Mouse (Mus musculus) liver, embryonic 11.5 days (tissue): ENCODE results near the gene Dus1l. TPM values are rescaled to one million over a fixed set of nuclear protein-coding genes. Genes with fewer than 3 reads are reported as not detected.
"Not testable (repeated sequence)": the region's sequence is repeated elsewhere in the genome, so short reads cannot be mapped to it uniquely, and the experiment has no call there.

Experiments
- ATAC-seq: fragments of 200-750 bp; cut with Nextera tagmentation; replicated peaks from 2 replicates; pipeline ENCODE4 v1.8.0; 2017; ENCODE audit warnings: moderate number of reproducible peaks, mild to moderate bottlenecking, moderate TSS enrichment, moderate library complexity; ENCODE audit not compliant: low FRiP score
- DNase-seq: peaks from one replicate; pipeline ENCODE4 v3.0.0-alpha.2; 2017; ENCODE audit warnings: low spot score
- H3K27ac ChIP-seq: fragments of 300-500 bp; sonication (generic); 2 replicates; pipeline ENCODE4 v1.5.1; 2014; ENCODE audit warnings: mild to moderate bottlenecking, low read depth, low read length, control low read depth
- H3K27me3 ChIP-seq: fragments of 300-500 bp; sonication (generic); replicated peaks from 2 replicates; pipeline ENCODE4 v1.6.1; 2014; ENCODE audit warnings: low read length, mixed read lengths; ENCODE audit not compliant: control insufficient read depth, insufficient read depth
- H3K36me3 ChIP-seq: fragments of 300-500 bp; sonication (generic); 2 replicates; pipeline ENCODE4 v1.6.1; 2014; ENCODE audit warnings: mild to moderate bottlenecking, low read length, moderate library complexity, mixed read lengths; ENCODE audit not compliant: control insufficient read depth, insufficient read depth
- H3K4me1 ChIP-seq: fragments of 300-500 bp; sonication (generic); replicated peaks from 2 replicates; pipeline ENCODE4 v1.6.1; 2014; ENCODE audit warnings: low read length, mixed read lengths; ENCODE audit not compliant: control insufficient read depth, insufficient read depth
- H3K4me2 ChIP-seq: fragments of 300-500 bp; sonication (generic); 2 replicates; pipeline ENCODE4 v1.6.1; 2014; ENCODE audit warnings: mild to moderate bottlenecking, control low read depth, moderate library complexity
- H3K4me3 ChIP-seq: fragments of 300-500 bp; sonication (generic); 2 replicates; pipeline ENCODE4 v1.5.1; 2014; ENCODE audit warnings: low read depth, low read length, control low read depth
- H3K9ac ChIP-seq: fragments of 300-500 bp; sonication (generic); 2 replicates; pipeline ENCODE4 v1.6.1; 2014; ENCODE audit warnings: low read depth, low read length, control low read depth
- H3K9me3 ChIP-seq: fragments of 300-500 bp; sonication (generic); 2 replicates; pipeline ENCODE4 v1.6.1; 2016; ENCODE audit warnings: low read length, inconsistent platforms, mixed read lengths; ENCODE audit not compliant: control insufficient read depth
- WGBS: fragments of 180-500 bp; shearing (Covaris S2); extraction: QIAGEN DNeasy Blood & Tissue Kit; methylation state at CpG from one replicate; pipeline ENCODE4 v1.1.7; 2014; 5-methylcytosine and 5-hydroxymethylcytosine counted together
- polyA plus RNA-seq: library from polyadenylated mRNA; unstranded; fragments of >200 nt; fragmentation: Nextera tagmentation; extraction: Ambion mirVana; gene quantifications from 2 replicates; pipeline ENCODE4 v1.2.1, GENCODE M21; 2014

Dus1l gene
- 132 and 139 TPM in 2 replicates for polyA plus RNA-seq

DNA sequence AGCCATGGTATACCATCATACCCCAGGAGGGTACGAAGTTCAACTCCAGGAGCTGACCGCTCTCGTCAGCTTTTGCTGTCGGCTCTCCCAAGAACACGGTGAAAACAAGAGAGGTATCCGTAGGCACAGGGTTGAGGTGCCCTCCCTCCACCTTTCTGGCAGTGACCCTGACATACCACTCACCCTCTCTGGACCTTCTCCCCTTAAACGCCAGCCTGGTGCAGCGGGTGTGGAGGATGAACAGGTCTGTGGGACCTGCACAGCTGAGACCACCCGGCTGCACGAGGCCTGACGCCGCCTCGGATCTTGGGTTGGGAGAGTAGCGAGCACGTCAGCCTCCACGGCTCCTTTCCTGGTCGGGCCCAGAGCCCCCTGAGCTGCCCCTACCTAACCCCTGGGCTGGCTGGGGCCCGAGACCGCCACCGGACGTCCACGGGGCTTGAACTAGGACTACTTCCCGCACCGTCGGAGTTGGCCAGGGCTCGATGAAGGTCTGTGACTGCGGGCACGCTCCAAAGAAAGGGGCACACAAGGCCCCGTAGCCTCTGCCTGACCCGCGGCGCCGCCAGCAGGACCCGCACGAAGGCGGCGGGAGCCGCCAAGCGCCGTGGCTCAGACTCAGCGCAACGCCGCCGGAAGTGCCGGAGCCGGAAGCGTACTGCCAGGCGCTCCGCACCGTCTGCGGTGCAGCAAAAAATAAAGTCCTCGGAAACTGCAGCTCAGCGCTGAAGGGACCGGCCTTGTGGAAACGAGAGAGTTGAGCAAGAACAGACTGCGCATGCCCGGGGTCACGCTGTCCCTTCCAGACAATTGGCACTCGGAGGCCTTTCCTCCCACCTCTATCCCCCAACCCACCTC is at the start of gene Dus1l:
Dus1l (minus strand) TSS at position 648 of the 858 bp plus-strand sequence.
- WGBS = 2% methylated on average over 59 of the region's 59 CpGs
- H3K27ac ChIP-seq = peak within 1 kb of the TSS; percentile 75

DNA sequence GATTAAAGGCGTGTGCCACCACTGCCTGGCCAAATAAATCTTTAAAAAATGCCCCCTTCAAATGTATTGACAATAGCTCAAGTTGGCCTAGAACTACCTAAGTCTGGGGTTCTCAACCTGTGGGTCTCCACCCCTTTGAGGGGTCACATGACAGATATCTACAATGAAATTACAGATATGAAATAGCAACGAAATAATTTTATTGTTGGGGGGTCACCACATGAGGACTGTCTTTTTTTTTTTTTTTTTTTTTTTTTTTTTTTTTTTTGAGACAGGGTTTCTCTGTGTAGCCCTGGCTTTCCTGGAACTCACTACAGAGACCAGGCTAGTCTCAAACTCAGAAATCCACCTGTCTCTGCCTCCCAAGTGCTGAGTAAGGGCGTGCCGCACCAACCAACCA is 48.1 kb upstream of the Dus1l start:
- no peak overlapping the region for H3K9ac ChIP-seq
- no peaks in the 10 kb centered on the region for H3K36me3 ChIP-seq
- no peak for DNase-seq
- no peak for ATAC-seq
- H3K4me1 ChIP-seq = 0 out of 2 replicates have a peak, but pooled peaks cover 5% of the 10 kb centered on the region
- H3K4me3 ChIP-seq = no peak overlapping the region
- no peaks in the 10 kb centered on the region for H3K9me3 ChIP-seq
- no peak overlapping the region for H3K4me2 ChIP-seq
- H3K27me3 ChIP-seq = no peaks in the 10 kb centered on the region
- WGBS = 86% methylated on average over 4 of the region's 4 CpGs
- no peak overlapping the region for H3K27ac ChIP-seq

More for the DNA sequence above, at the start of gene Dus1l:
- ATAC-seq (peak; percentile 86), DNase-seq (peak; percentile 98)
- peaks cover 34% of the 10 kb centered on the region for H3K36me3 ChIP-seq
- H3K4me3 ChIP-seq = peak within 1 kb of the TSS; percentile 100
- H3K9me3 ChIP-seq = no peaks in the 10 kb centered on the region
- H3K9ac ChIP-seq = peak within 1 kb of the TSS; percentile 94
- H3K4me2 ChIP-seq = peak within 1 kb of the TSS; percentile 91
- H3K4me1 ChIP-seq = peaks cover 17% of the 10 kb centered on the region
- H3K27me3 ChIP-seq = no peaks in the 10 kb centered on the region

DNA sequence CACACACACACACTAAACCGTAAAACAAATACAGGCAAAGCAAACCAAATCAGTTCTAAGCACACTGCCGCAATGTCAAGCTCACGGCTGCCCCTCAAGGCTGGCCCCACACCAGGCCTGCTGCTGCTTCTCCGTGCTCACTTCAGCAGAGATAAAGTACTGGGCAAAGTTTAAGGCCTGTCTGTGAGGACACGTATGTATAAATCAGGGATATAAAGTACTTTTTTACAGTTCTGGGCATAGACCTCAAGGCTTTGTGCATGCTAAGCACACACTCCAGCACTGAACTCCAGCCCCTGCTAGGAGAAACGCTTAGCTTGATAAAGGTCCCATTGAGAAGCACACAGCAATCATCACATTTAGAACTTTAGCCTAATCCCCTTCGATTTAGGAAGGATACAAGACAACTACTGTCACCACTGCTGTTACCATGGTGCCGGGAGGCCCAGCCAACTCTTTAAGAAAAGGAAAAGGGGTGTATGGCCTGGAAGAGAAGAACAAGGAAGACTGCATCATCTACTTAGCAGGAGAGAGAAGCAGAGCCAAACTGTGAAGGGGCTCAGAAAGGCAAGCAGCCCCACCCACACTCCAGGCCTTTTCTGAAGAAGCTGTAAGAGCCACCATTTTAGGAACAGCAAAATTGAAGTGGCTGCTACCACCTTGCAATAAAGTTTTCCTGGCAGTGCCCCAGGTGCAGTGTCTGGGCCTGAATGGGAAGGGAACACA is 37.5 kb upstream of the Dus1l start:
- H3K9me3 ChIP-seq = no peaks in the 10 kb centered on the region
- H3K27me3 ChIP-seq = no peaks in the 10 kb centered on the region
- H3K4me2 ChIP-seq = no peak overlapping the region
- peaks cover 10% of the 10 kb centered on the region for H3K4me1 ChIP-seq
- no peak overlapping the region for H3K4me3 ChIP-seq
- DNase-seq = no peak
- H3K36me3 ChIP-seq = no peaks in the 10 kb centered on the region
- no peak overlapping the region for H3K9ac ChIP-seq
- 59% methylated on average over 8 of the region's 8 CpGs for WGBS
- H3K27ac ChIP-seq = no peak overlapping the region
- ATAC-seq = 0 out of 2 replicates have a peak, but pooled peaks have one; percentile 13

DNA sequence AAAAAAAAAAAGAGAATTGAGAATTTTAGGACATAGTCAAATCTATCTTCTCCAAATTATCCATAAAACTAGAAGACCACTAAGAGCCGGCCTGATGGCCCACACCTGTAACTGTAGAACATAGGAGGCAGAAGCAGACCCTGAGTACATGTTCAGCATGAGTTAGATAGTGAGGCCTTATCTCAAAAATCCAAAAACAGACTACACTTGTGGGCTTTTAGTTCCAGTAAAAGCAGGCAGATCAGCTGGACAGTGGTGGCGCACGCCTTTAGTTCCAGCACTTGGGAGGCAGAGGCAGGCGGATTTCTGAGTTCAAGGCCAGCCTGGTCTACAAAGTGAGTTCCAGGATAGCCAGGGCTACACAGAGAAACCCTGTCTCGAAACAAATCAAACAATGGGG is 36.8 kb upstream of the Dus1l start:
- not testable (repeated sequence) for H3K9ac ChIP-seq, H3K4me3 ChIP-seq, H3K9me3 ChIP-seq, H3K27me3 ChIP-seq, H3K27ac ChIP-seq, DNase-seq, H3K36me3 ChIP-seq, H3K4me2 ChIP-seq
- ATAC-seq = peak; percentile 70
- WGBS = 74% methylated on average over 5 of the region's 5 CpGs
- peaks cover 10% of the 10 kb centered on the region for H3K4me1 ChIP-seq

DNA sequence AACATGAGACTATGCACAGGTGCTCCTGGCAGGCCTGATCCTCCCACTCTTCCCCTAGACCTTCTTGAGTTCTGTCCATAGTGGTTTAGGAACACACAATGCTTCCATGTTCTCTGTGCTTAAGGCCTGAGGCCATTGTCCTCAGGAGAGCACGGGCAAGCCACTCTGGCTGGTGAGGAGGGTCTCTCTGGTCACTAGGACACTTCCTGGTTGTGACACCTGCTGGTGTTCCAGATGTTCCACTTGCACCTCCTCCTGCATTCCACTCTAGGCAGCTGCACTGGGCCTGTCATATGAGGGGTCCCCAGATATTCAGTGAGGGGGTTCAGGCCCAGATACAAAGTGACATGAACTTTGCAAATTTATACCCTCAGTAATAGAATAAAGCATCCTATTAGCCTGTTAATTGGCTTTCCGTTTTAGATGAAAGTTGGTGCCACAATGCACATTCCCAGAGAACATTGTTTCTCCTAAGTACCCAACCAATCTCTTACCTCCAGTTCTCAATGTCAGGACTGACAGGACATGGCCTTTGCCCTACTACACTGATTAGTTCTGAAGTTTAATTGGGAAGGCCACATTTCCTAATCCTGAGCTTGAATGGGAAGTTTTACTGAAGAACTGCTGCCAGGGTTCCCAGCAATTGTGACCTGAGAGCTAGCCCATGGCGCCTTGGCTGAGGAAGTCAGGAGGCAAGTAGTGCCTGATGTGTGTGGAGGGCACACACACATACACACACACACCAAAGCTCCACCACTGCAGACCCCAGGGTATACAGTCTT is 35.6 kb upstream of the Dus1l start:
- 85% methylated on average over 3 of the region's 3 CpGs for WGBS
- DNase-seq (no peak), ATAC-seq (no peak)

DNA sequence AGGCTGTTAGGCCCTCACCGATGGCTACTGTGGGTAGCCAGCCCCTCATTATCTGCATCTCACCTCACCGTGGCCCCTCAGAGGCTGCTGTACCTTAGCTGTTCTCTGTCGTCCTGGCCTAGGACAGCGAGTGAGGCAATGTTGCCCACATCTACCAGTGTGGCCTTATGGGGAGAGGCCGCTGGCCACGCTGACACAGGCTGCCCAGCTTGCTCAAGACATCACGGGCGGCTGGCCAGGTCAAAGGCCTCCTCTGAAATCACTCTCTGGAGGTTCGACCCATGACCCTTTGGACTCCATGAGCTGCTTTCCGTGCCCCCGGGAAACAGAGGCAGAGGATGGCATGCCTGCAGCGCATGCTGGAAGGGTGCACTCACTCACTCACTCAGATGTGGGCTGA is 34.5 kb upstream of the Dus1l start:
- no peak for ATAC-seq
- DNase-seq = no peak
- 80% methylated on average over 12 of the region's 12 CpGs for WGBS
- Histone ChIP-seq H3K4me3 (no peak overlapping the region), H3K27me3 (no peaks in the 10 kb centered on the region), H3K4me2 (no peak overlapping the region), H3K9me3 (no peaks in the 10 kb centered on the region), H3K36me3 (no peaks in the 10 kb centered on the region), H3K9ac (no peak overlapping the region), H3K4me1 (peaks cover 17% of the 10 kb centered on the region), H3K27ac (no peak overlapping the region)

More for the DNA sequence above, 35.6 kb upstream of the Dus1l start:
- no peak overlapping the region for H3K4me3 ChIP-seq
- H3K9me3 ChIP-seq = no peaks in the 10 kb centered on the region
- no peak overlapping the region for H3K9ac ChIP-seq
- no peaks in the 10 kb centered on the region for H3K36me3 ChIP-seq
- H3K27me3 ChIP-seq = no peaks in the 10 kb centered on the region
- H3K4me1 ChIP-seq = peaks cover 10% of the 10 kb centered on the region
- no peak overlapping the region for H3K4me2 ChIP-seq
- H3K27ac ChIP-seq = no peak overlapping the region

DNA sequence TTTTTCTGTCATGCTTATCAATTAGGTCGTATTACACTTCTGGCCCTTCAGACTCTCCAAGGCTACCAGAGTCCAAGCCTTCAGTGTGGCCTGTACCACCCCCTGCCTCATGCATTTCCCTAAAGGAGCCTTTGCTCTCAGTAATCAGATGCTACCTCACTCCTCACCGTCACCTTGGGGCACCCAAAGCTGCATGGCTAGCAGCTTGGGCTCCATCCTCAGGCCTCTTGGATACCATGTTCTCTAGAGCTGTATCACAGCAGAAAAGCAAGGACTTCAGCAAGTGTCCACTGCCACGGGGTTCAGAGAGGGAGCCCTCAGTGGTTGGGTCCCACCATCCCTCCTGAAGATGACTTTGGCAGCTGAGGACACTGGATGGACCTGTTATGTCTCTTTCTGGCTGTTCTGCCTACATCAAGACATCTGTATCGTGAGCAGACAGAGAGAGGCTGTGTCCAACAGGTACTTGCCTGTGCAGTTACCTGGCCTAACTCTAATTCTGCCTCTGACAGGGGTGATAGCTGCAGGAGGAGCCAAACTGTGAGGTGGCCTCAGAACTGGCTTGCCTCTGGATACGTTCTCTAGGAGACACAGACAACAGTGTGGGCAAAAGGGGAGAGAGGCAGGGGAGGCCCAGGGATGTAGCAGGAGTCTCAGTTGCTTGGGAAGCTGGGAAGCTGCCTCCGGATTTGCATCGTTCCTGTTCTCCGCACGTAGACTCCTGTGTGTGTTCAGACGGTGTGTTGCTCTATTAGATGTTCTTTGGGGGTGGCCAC is 33.7 kb upstream of the Dus1l start:
- Histone ChIP-seq H3K4me3 (no peak overlapping the region), H3K9me3 (no peaks in the 10 kb centered on the region), H3K27me3 (no peaks in the 10 kb centered on the region), H3K36me3 (no peaks in the 10 kb centered on the region), H3K4me1 (peaks cover 23% of the 10 kb centered on the region), H3K4me2 (no peak overlapping the region), H3K27ac (no peak overlapping the region), H3K9ac (no peak overlapping the region)
- no peak for ATAC-seq
- WGBS = 80% methylated on average over 10 of the region's 10 CpGs
- no peak for DNase-seq

DNA sequence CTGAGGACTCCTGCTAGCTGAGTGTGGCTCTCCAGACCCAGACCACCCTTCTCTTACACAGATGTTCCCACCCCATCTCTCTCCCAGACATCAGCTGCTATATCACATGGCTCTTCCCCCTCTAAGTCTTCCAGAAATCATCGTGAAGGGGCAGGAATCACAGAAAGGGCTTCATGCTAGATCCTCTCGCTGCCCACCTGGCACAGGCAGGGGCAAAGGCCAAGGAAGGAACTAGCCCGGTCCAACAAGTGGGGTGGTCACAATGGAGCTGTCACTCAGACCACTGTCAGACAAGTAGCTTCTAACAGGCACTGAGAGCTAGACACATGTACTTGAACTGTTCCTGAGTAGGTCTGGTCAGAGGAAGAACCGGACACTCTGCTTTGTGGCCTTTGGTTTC is 32.2 kb upstream of the Dus1l start:
- H3K4me2 ChIP-seq = no peak overlapping the region
- 70% methylated on average over 4 of the region's 4 CpGs for WGBS
- no peak overlapping the region for H3K4me3 ChIP-seq
- DNase-seq (no peak), ATAC-seq (no peak)
- no peaks in the 10 kb centered on the region for H3K36me3 ChIP-seq
- H3K4me1 ChIP-seq = peaks cover 16% of the 10 kb centered on the region
- no peaks in the 10 kb centered on the region for H3K27me3 ChIP-seq
- no peaks in the 10 kb centered on the region for H3K9me3 ChIP-seq
- H3K9ac ChIP-seq = no peak overlapping the region
- no peak overlapping the region for H3K27ac ChIP-seq
